Mouse (Mus musculus): Measurements from ENCODE around the gene Copg1.

DNA sequence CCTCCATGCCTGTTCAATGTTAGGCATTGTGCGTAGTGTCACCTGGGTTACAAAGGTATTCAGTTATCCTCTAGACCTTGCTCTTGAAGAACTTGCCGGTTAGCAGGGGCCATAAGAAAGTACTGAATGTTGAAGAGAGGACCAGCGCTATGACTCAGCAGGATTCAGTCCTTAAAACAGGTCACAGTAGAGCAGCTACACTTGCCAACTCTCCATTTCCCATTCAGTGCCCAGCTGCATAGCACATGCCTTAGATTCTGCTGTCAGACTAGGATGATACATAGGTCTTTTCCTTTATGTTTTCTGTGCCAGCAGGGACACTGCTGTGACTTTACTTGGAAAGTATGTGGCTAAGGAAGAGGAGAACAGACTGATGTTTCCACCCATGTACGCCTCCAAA, 34.2 kb upstream of the Copg1 start:
- TF ChIP-seq EP300 (IDR thresholded peaks at IDR 0.05; ENCODE audit: low read length) (no peak), CTCF (conservative IDR thresholded peaks at IDR 0.05 in 1 of 2, IDR thresholded peaks at IDR 0.05 in 1 of 2; ENCODE audit: low read depth in 2 of 2, low read length in 2 of 2) (no peak), POLR2A (IDR thresholded peaks at IDR 0.05; ENCODE audit: low read depth, low read length) (no peak), GABPA (IDR thresholded peaks at IDR 0.05; ENCODE audit: insufficient replicate concordance, low read depth, low read length) (no peak), TBP (conservative IDR thresholded peaks at IDR 0.05; ENCODE audit: low read depth, low read length) (no peak), MAX (IDR thresholded peaks at IDR 0.05; ENCODE audit: low read length) (no peak), RCOR1 (conservative IDR thresholded peaks at IDR 0.05; ENCODE audit: low read depth, low read length) (no peak), CHD2 (IDR thresholded peaks at IDR 0.05; ENCODE audit: low read length) (no peak), USF1 (IDR thresholded peaks at IDR 0.05; ENCODE audit: low read depth, low read length) (no peak)
